Mouse (Mus musculus) brown adipose tissue, adult 24 weeks (tissue): ENCODE results near the gene Cep295. TPM values are rescaled to one million over a fixed set of nuclear protein-coding genes. Genes with fewer than 3 reads are reported as not detected.
A peak's percentile ranks its signal among the peaks of the same experiment; 100 is the strongest.
"Not testable (repeated sequence)": the region's sequence is repeated elsewhere in the genome, so short reads cannot be mapped to it uniquely, and the experiment has no call there.

Experiments used
- H3K27ac ChIP-seq: fragments of 200-500 bp; replicated peaks from 2 replicates; pipeline ENCODE4 v1.5.1; 2012; ENCODE audit warnings: low read depth, mild to moderate bottlenecking, low read length
- H3K4me1 ChIP-seq: fragments of 200-500 bp; 2 replicates; pipeline ENCODE4 v1.6.1; 2012; ENCODE audit warnings: low read length, mixed read lengths; ENCODE audit not compliant: control insufficient read depth, insufficient read depth, insufficient read length
- H3K4me3 ChIP-seq: fragments of 200-500 bp; 2 replicates; pipeline ENCODE4 v1.5.1; 2012; ENCODE audit warnings: low read depth, mild to moderate bottlenecking, low read length, moderate library complexity; ENCODE audit not compliant: insufficient read depth
- polyA plus RNA-seq: library from polyadenylated mRNA; stranded (reverse); fragments of >200 nt; gene quantifications from 2 replicates; pipeline ENCODE4 v1.2.4, GENCODE M21; 2012; ENCODE audit not compliant: missing spikeins, insufficient read depth, insufficient read length

Gene Cep295
- polyA plus RNA-seq, 1 experiment = 5.7 TPM

DNA sequence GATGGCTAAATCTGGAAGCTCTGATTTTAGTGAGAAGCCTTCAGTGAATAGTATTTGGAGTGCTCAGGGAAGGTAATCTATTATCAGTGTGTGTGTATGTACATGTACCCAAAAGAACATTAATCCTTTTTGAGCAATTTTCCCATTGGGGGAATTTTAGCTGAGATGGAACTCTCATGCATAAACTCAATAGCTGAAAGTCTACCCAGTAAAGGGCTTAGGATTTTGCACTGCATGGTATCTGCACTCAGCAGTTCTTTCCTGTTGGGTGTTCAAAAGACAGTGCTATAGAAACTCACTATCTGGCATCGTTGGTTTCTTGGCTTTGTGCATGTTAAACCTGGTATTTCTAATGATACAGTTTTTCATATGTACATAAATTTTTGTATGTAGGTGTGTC, 43.0 kb downstream of the Cep295 start:
- H3K4me1 ChIP-seq = no peaks in the 10 kb centered on the region
- no peak overlapping the region for H3K27ac ChIP-seq
- H3K4me3 ChIP-seq = no peak overlapping the region

DNA sequence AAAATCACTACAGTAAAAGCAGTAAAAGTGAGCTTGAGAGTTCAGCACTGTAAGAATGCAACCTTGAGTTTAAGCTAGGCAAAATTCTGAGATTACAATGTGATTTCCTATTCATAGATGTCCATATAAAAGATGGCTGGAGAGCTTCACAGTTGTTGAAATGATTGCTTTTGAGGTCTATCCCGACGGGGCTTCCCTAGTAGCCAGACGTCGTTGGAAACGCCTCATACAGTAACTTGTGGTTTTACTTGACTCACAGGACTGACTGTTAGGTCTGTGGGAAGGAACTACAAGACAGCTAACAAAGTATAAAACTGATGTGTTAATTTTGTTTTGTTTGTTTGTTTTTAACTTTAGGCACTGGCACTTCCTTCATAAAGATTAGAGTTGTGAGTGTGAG, 44.0 kb downstream of the Cep295 start:
- no peaks in the 10 kb centered on the region for H3K4me1 ChIP-seq
- H3K27ac ChIP-seq = no peak overlapping the region
- H3K4me3 ChIP-seq = no peak overlapping the region

DNA sequence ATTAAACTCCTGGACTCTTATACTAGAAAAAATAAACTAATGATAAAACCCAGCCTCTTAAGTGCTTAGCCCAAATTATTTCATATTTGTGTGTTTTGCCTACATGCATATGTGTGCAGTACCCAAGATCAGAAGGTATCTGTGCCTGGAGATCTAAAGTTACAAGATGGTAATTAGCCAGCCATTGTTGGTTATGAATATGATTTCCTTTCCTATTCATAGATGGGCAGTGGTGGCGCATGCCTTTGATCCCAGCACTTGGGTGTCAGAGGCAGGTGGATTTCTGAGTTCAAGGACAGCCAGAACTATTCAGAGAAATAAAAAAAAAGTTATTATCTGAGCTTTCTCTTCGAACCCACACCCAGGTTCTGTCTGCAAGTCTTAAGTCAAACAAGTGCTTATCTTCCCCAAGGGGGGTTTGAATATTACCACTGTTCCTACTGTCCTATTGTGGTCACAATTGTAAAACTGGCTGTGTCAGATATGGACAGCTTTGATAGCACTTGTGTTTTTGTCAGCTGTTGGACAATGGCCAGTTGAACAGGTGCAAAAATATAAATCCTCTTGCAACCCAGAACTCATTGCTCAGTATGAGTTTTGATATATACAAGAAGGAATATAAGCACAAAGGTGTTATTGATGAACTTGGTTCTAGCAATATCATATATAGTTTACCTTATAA, 45.4 kb downstream of the Cep295 start:
- H3K4me3 ChIP-seq = no peak overlapping the region
- H3K27ac ChIP-seq = no peak overlapping the region
- H3K4me1 ChIP-seq = no peaks in the 10 kb centered on the region

DNA sequence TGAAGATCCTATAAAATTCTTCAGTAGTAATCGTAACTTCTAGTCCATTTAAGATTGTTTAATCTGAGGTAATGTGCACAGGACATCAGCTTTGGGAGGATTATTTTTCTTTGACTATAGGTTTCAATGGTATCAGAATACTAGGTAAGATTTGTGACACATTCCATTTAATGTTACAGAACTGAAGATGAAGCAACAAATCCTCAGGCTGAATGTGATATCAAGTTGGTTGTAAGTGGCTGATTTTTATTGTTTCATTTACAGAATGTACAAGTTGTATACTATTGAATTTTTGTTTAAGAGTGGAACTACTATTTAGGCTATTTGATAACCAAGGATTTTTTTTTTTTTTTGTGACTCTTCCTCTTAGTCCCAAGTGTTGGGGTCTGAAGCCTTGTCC, 47.4 kb downstream of the Cep295 start:
- Histone ChIP-seq H3K27ac (no peak overlapping the region), H3K4me1 (no peaks in the 10 kb centered on the region), H3K4me3 (no peak overlapping the region)

DNA sequence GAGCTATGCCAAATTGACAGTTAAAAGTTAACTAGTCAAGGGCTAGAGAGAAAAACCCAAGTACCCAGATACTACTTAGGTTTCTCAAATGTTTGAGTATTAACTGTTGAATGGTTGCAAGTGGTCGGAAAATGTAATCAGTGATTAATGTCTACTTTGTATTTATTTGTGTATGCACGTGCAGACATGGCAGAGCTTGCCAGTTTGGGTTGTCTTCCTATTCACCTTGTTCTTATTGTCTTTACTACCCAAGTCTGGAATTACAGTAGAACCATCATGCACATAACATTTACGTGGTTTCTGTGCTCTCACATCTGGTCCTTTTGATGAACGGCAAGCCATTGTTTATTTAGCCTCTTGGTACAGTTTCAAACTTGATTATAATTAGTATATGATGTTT, 48.2 kb downstream of the Cep295 start:
- H3K4me1 ChIP-seq = no peaks in the 10 kb centered on the region
- no peak overlapping the region for H3K27ac ChIP-seq
- no peak overlapping the region for H3K4me3 ChIP-seq

DNA sequence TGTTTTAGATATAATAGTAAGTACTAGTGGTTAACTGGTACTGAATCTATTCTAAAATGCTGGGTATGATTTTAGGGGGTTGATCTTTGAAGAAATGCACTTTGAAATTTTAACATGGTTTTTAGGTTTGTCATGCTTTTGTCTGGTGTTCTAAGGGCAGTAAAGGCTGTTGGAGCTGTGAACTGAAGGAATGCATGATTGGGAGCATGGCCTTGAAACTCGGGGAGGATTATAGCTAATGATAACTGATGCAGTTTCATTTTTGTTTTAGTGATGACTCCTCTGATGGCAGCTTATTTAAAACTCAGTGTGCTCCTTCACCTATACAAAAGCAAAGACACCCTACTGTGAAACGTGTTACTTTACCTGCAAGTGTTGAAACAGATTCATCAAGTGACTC, 49.3 kb downstream of the Cep295 start:
- no peaks in the 10 kb centered on the region for H3K4me1 ChIP-seq
- no peak overlapping the region for H3K27ac ChIP-seq
- no peak overlapping the region for H3K4me3 ChIP-seq

DNA sequence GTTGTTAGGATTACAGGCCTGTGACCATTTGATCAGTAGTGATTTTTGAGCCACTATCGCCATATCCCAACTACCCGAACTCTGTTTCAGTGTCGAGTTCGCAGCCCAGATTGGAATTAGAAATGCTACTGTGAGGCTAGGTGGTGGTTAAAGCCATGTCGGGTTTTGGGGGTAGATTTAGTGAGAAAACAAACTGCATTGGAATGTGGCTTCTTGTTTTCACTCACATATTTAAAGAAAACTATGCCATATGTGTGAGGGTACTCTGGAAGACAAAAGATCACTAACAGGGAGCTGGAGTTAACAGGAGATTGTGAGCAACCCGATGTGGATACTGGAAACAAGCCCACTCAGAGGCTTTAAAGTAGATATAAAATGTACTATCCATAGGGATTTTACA, 50.3 kb downstream of the Cep295 start:
- H3K4me3 ChIP-seq = peak overlapping the region; percentile 96
- 0 out of 2 replicates have a peak overlapping the region, but pooled peaks have one; percentile 0 for H3K27ac ChIP-seq

DNA sequence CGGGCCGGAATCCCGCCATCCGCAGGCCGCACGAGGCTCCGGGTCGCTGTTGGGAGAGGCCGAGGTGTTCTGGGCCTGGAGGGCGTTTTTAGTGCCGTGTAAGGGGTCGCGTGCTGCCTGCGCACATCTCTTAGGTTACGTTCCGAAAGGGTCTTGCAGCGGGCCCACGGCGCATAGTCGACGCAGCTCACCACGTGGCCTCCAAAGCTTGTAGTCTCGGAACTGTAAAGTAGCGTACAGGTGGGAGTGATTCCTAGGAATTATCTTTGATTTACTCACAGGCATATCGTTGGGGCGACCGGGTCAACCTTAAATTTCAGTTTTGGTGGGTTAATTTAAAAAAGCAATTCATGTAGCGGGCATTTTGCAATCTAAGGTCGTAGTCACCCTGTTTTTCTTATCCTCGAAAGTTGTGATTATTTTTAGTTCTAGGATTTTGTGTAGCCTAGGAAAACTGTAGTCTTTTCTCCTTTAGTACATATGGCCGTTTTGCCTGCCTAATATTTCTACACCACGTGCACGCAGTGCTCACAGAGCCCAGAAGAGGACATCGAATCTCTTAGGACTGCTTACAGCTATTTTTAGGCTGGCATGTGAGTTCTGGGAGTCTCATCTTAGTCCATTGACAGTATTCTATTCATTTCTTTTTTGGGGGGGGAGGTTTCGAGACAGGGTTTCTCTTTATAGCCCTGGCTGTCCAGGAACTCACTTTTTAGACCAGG, 51.0 kb downstream of the Cep295 start, which contains the start of gene 4931406C07Rik:
Gene 4931406C07Rik, minus strand, starts transcription at position 51 of the 722 bp plus-strand sequence.
- Histone ChIP-seq H3K4me1 (no peaks in the 10 kb centered on the region), H3K27ac (peak within 1 kb of the TSS; percentile 94), H3K4me3 (peak within 1 kb of the TSS; percentile 96)

More for the DNA sequence above, 50.3 kb downstream of the Cep295 start:
- H3K4me1 ChIP-seq = no peaks in the 10 kb centered on the region

DNA sequence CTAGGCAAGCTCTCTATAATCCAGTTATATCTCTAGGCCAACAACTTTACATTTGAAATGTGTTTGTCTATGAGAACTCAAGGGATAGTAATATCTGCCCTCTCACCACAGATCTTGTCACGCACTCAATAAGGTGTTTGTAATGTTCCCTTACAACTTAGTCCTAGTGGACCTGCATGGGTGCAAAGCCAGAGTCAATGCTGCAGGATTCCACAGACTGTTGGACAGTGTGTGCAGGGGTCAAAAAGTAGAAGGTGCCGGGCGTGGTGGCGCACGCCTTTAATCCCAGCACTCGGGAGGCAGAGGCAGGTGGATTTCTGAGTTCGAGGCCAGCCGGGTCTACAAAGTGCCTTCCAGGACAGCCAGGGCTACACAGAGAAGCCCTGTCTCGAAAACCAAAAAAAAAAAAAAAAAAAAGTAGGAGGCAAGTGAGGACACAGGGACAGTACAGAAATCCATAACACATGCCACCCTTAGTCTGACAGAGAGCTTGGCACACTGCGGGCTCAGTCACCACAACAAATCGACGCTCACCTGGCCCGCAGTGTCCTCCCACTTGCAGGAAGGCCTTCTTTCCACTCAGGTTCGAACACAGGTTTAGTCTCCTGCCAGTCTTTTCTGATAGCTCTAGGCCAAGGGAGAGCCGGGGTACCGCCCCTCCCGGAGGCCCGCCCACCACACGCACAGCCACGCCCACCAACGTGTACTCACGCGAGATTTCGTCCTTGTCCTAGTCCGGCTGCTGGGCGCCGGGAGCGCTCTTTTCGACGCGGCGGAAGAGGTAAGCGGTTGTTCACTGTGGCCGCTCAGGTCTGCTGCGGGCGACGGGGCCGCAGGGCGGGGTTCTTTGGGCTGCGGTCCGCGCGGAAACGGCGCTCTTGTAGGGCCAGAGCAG, 51.8 kb downstream of the Cep295 start, which contains the start of gene Taf1d:
Gene Taf1d, plus strand, starts transcription at position 712 of the 895 bp plus-strand sequence.
- Histone ChIP-seq H3K4me3 (peak within 1 kb of the TSS; percentile 96), H3K4me1 (no peaks in the 10 kb centered on the region), H3K27ac (peak within 1 kb of the TSS; percentile 94)

DNA sequence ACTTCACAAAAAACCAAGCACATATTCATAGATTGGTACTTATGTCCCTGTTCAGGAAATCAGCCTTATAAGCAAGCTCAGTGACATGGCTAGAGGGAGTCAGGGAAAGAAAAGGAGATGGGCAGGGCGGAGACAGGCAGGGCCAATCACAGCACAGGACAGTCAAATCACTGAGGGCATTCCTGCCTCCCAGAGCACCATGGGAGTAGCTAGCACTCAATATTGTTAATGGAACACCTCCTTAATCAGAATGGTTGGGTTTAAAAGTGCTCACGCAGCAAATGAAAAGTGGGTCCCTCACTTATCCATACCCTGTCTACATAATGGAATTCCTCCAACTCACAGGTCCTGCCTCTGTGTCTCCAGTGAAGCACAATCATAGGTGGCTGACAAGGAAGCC, 54.7 kb downstream of the Cep295 start:
- H3K4me1 ChIP-seq = 0 out of 2 replicates have a peak, but pooled peaks cover 2% of the 10 kb centered on the region
- peak overlapping the region; percentile 47 for H3K27ac ChIP-seq
- H3K4me3 ChIP-seq = no peak overlapping the region

DNA sequence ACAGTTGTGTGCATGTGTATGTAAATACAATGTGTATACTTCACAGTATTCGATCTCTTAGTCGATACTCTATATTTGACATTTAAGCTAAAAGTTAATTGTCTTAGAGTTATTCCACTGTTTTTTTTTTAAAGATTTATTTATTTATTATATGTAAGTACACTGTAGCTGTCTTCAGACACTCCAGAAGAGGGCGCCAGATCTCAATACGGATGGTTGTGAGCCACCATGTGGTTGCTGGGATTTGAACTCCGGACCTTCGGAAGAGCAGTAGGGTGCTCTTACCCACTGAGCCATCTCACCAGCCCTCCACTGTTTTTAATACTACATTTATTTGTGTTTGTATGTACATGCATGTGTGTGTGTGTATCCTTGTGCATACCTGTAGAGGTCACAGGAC, 55.6 kb downstream of the Cep295 start:
- not testable (repeated sequence) for H3K4me3 ChIP-seq, H3K4me1 ChIP-seq
- H3K27ac ChIP-seq = 0 out of 2 replicates have a peak overlapping the region, but pooled peaks have one; percentile 47

DNA sequence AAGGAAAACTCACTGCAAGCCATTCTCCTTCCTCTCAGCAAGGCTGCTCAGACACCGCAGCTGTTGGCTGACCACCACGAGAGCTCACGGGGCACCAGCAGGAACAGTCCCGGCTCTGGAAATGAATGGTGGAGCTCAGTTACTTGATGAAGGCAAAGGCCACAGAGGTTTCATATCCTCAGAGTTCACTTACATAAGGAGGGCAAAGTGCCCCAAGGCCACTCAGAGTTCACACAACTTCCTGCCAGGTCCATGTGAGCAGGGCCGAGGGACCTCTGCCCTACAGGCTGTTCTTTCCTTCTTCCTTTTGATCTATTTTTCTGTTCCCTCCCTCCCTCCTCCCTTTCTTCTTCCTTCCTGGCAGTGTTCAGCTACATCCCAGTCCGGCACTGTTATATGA, 56.2 kb downstream of the Cep295 start:
- Histone ChIP-seq H3K4me1 (0 out of 2 replicates have a peak, but pooled peaks cover 2% of the 10 kb centered on the region), H3K4me3 (peak overlapping the region; percentile 52), H3K27ac (peak overlapping the region; percentile 89)

DNA sequence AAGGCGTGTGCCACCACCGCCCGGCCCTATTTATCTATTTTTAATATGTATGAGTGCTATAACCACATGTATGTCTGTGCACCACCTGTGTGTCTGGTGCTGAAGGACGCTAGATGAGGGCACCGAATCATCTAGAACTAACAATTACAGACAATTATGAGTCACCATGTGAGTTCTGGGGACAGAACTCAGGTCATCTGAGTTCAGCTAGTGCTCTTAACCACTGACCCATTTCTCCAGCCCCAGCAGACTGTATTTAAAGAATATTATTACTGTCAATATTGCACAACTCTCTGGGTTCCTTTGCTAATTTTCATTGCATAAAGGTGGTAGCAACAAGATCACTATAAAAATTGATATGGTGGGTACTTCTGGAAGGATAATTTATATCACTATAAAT, 57.5 kb downstream of the Cep295 start:
- Histone ChIP-seq H3K4me3 (peak overlapping the region; percentile 30), H3K27ac (peak overlapping the region; percentile 73)

DNA sequence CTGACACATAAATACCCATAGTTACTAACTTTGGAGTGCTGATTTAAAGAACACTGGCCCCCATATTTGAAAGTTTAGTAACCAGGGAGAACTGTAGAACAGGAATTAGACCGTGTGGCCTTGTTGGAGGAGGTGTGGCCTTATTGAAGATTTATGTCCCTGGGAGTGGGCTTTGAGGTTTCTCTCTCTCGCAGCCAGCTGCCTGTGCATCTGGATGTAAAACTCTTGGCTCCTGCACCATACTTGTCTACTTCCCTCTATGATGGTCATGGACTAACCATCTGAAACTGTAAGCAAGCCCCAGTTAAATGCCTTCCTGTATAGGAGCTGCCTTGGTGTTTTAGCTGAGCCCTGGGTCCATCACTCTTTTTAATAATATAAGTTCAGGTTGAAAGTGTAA, 59.1 kb downstream of the Cep295 start:
- Histone ChIP-seq H3K27ac (no peak overlapping the region), H3K4me1 (0 out of 2 replicates have a peak, but pooled peaks cover 2% of the 10 kb centered on the region), H3K4me3 (no peak overlapping the region)

More for the DNA sequence above, 57.5 kb downstream of the Cep295 start:
- 0 out of 2 replicates have a peak, but pooled peaks cover 2% of the 10 kb centered on the region for H3K4me1 ChIP-seq

DNA sequence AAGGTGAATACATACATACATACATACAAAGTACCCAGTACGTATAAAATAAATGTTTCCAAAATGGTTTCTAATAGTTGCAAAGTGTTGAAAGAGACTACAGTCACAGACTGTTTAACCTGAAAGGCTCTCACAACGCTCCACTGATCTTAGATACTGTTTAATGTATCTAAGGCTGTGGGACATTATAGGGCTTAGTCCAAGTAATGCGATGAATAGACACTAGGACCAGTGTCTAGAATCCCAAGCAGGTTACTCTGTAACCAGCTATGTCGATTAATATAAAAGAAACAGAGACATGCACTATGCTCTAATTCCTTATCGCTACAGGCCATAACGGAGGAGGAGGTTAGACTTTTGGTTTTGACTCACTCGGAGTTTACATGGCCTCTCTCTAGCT, 60.5 kb downstream of the Cep295 start:
- no peak overlapping the region for H3K27ac ChIP-seq
- 0 out of 2 replicates have a peak, but pooled peaks cover 2% of the 10 kb centered on the region for H3K4me1 ChIP-seq
- no peak overlapping the region for H3K4me3 ChIP-seq
